Mouse (Mus musculus) heart, embryonic 16.5 days (tissue): ENCODE data around the gene Armc7. TPM values are rescaled to one million over a fixed set of nuclear protein-coding genes. Genes with fewer than 3 reads are reported as not detected.

Experiments used
- ATAC-seq: fragments of 200-750 bp; cut with Nextera tagmentation; replicated peaks from 2 replicates; pipeline ENCODE4 v1.8.0; 2017; ENCODE audit warnings: moderate number of reproducible peaks; ENCODE audit not compliant: insufficient read depth, low FRiP score; ENCODE audit errors: extremely low read depth
- H3K27ac ChIP-seq: fragments of 300-500 bp; sonication (generic); 2 replicates; pipeline ENCODE4 v1.5.1; 2014; ENCODE audit warnings: mild to moderate bottlenecking, low read length, control low read depth, moderate library complexity
- H3K27me3 ChIP-seq: fragments of 300-500 bp; sonication (generic); 2 replicates; pipeline ENCODE4 v1.6.1; 2014; ENCODE audit warnings: low read length, mixed read lengths; ENCODE audit not compliant: control insufficient read depth, insufficient read depth
- H3K36me3 ChIP-seq: fragments of 300-500 bp; sonication (generic); 2 replicates; pipeline ENCODE4 v1.6.1; 2014; ENCODE audit not compliant: control insufficient read depth, insufficient read depth
- H3K4me1 ChIP-seq: fragments of 300-500 bp; sonication (generic); 2 replicates; pipeline ENCODE4 v1.6.1; 2014; ENCODE audit warnings: low read length, mixed read lengths; ENCODE audit not compliant: control insufficient read depth, insufficient read depth
- H3K4me2 ChIP-seq: fragments of 300-500 bp; sonication (generic); 2 replicates; pipeline ENCODE4 v1.6.1; 2014; ENCODE audit warnings: low read depth, mild to moderate bottlenecking, control low read depth, low read length
- H3K4me3 ChIP-seq: fragments of 300-500 bp; sonication (generic); 2 replicates; pipeline ENCODE4 v1.5.1; 2014; ENCODE audit warnings: mild to moderate bottlenecking, control low read depth, low read length
- H3K9ac ChIP-seq: fragments of 300-500 bp; sonication (generic); 2 replicates; pipeline ENCODE4 v1.6.1; 2014; ENCODE audit warnings: low read length, control low read depth
- H3K9me3 ChIP-seq: fragments of 300-500 bp; sonication (generic); replicated peaks from 2 replicates; pipeline ENCODE4 v1.6.1; 2016; ENCODE audit warnings: low read length; ENCODE audit not compliant: control insufficient read depth
- WGBS: fragments of 180-500 bp; shearing (Covaris S2); extraction: QIAGEN DNeasy Blood & Tissue Kit; methylation state at CpG from one replicate; pipeline ENCODE4 v1.1.7; 2014; 5-methylcytosine and 5-hydroxymethylcytosine counted together
- polyA plus RNA-seq: library from polyadenylated mRNA; unstranded; fragments of >200 nt; fragmentation: Nextera tagmentation; extraction: Ambion mirVana; gene quantifications from 2 replicates; pipeline ENCODE4 v1.2.1, GENCODE M21; 2015

Armc7 gene
- polyA plus RNA-seq, 1 experiment from 2014 or later: 6.2 TPM

- H3K36me3 ChIP-seq: no peaks in the 10 kb centered on the region
- no peaks in the 10 kb centered on the region for H3K27me3 ChIP-seq
- H3K9ac ChIP-seq: no peak overlapping the region
- WGBS: 62% methylated on average over 5 of the region's 5 CpGs
- 0 out of 2 replicates have a peak, but pooled peaks cover 2% of the 10 kb centered on the region for H3K9me3 ChIP-seq
- no peak overlapping the region for H3K4me2 ChIP-seq
- H3K4me3 ChIP-seq: no peak overlapping the region
- ATAC-seq: no peak
- peaks cover 12% of the 10 kb centered on the region for H3K4me1 ChIP-seq
- no peak overlapping the region for H3K27ac ChIP-seq
These were observed 37.8 kb upstream of the Armc7 start for GRCm38 (mm10) chr11:115437571-115438122.

- Histone ChIP-seq H3K4me1 (peaks cover 12% of the 10 kb centered on the region), H3K4me3 (no peak overlapping the region), H3K9me3 (0 out of 2 replicates have a peak, but pooled peaks cover 2% of the 10 kb centered on the region), H3K4me2 (no peak overlapping the region), H3K36me3 (no peaks in the 10 kb centered on the region), H3K9ac (no peak overlapping the region), H3K27me3 (no peaks in the 10 kb centered on the region), H3K27ac (no peak overlapping the region)
- 81% methylated on average over 3 of the region's 3 CpGs for WGBS
- no peak for ATAC-seq
These were observed 36.1 kb upstream of the Armc7 start for GRCm38 (mm10) chr11:115439326-115439725.

GRCm38 (mm10) chr11:115439906-115440595, 35.4 kb upstream of the Armc7 start, which contains the start of gene Trim80:
Trim80 (plus strand) TSS chr11:115440545.
- no peak for ATAC-seq
- no peaks in the 10 kb centered on the region for H3K27me3 ChIP-seq
- H3K4me3 ChIP-seq: no peak within 1 kb of the TSS
- H3K27ac ChIP-seq: no peak within 1 kb of the TSS
- peaks cover 12% of the 10 kb centered on the region for H3K4me1 ChIP-seq
- 0 out of 2 replicates have a peak, but pooled peaks cover 2% of the 10 kb centered on the region for H3K9me3 ChIP-seq
- H3K4me2 ChIP-seq: no peak within 1 kb of the TSS
- 92% methylated on average over 9 of the region's 9 CpGs for WGBS
- H3K36me3 ChIP-seq: no peaks in the 10 kb centered on the region
- H3K9ac ChIP-seq: no peak within 1 kb of the TSS

- ATAC-seq: no peak
- no peak overlapping the region for H3K4me2 ChIP-seq
- H3K9me3 ChIP-seq: 0 out of 2 replicates have a peak, but pooled peaks cover 2% of the 10 kb centered on the region
- no peaks in the 10 kb centered on the region for H3K27me3 ChIP-seq
- no peak overlapping the region for H3K4me3 ChIP-seq
- peaks cover 3% of the 10 kb centered on the region for H3K4me1 ChIP-seq
- H3K36me3 ChIP-seq: no peaks in the 10 kb centered on the region
- no peak overlapping the region for H3K27ac ChIP-seq
- H3K9ac ChIP-seq: no peak overlapping the region
- 50% methylated on average over 15 of the region's 15 CpGs for WGBS
These were observed 34.0 kb upstream of the Armc7 start for GRCm38 (mm10) chr11:115441417-115441816.

- H3K4me2 ChIP-seq: peak overlapping the region; percentile 14; the same call in 1 of the 2 replicates
- H3K9me3 ChIP-seq: no peaks in the 10 kb centered on the region
- H3K9ac ChIP-seq: peak overlapping the region; percentile 58
- H3K27ac ChIP-seq: peak overlapping the region; percentile 49
- peaks cover 15% of the 10 kb centered on the region for H3K4me1 ChIP-seq
- H3K27me3 ChIP-seq: no peaks in the 10 kb centered on the region
- ATAC-seq: peak; percentile 60; the same call in 1 of the 2 replicates
- no peaks in the 10 kb centered on the region for H3K36me3 ChIP-seq
- 12% methylated on average over 3 of the region's 3 CpGs for WGBS
- H3K4me3 ChIP-seq: no peak overlapping the region
These were observed 28.6 kb upstream of the Armc7 start for GRCm38 (mm10) chr11:115446906-115447305.

GRCm38 (mm10) chr11:115447321-115447885, 28.1 kb upstream of the Armc7 start:
- Histone ChIP-seq H3K27ac (peak overlapping the region; percentile 49), H3K9me3 (no peaks in the 10 kb centered on the region), H3K27me3 (no peaks in the 10 kb centered on the region), H3K4me1 (peaks cover 15% of the 10 kb centered on the region), H3K36me3 (no peaks in the 10 kb centered on the region), H3K4me2 (no peak overlapping the region), H3K9ac (peak overlapping the region; percentile 5; the same call in 1 of the 2 replicates), H3K4me3 (no peak overlapping the region)
- ATAC-seq: peak; percentile 28; the same call in 1 of the 2 replicates
- 82% methylated on average over 11 of the region's 11 CpGs for WGBS

- Histone ChIP-seq H3K9ac (no peak overlapping the region), H3K36me3 (no peaks in the 10 kb centered on the region), H3K4me1 (peaks cover 15% of the 10 kb centered on the region), H3K4me3 (no peak overlapping the region), H3K4me2 (no peak overlapping the region), H3K27me3 (no peaks in the 10 kb centered on the region), H3K27ac (no peak overlapping the region), H3K9me3 (no peaks in the 10 kb centered on the region)
- 87% methylated on average over 16 of the region's 16 CpGs for WGBS
- no peak for ATAC-seq
These were observed 27.4 kb upstream of the Armc7 start for GRCm38 (mm10) chr11:115448075-115448474.

GRCm38 (mm10) chr11:115448998-115449397, 26.5 kb upstream of the Armc7 start:
- no peaks in the 10 kb centered on the region for H3K27me3 ChIP-seq
- no peak for ATAC-seq
- H3K4me1 ChIP-seq: peaks cover 17% of the 10 kb centered on the region
- H3K27ac ChIP-seq: no peak overlapping the region
- H3K9me3 ChIP-seq: no peaks in the 10 kb centered on the region
- no peak overlapping the region for H3K4me3 ChIP-seq
- H3K4me2 ChIP-seq: no peak overlapping the region
- H3K36me3 ChIP-seq: no peaks in the 10 kb centered on the region
- no peak overlapping the region for H3K9ac ChIP-seq
- 64% methylated on average over 7 of the region's 7 CpGs for WGBS

- Histone ChIP-seq H3K9ac (no peak overlapping the region), H3K4me3 (no peak overlapping the region), H3K27ac (no peak overlapping the region), H3K9me3 (no peaks in the 10 kb centered on the region; the same call in 1 of the 2 replicates), H3K36me3 (no peaks in the 10 kb centered on the region), H3K27me3 (no peaks in the 10 kb centered on the region), H3K4me1 (peaks cover 17% of the 10 kb centered on the region), H3K4me2 (no peak overlapping the region)
- no peak for ATAC-seq
- 81% methylated on average over 7 of the region's 7 CpGs for WGBS
These were observed 25.3 kb upstream of the Armc7 start for GRCm38 (mm10) chr11:115450176-115450575.
